ENCODE assay signal across 29 mouse cellular contexts in the genomic region with DNA sequence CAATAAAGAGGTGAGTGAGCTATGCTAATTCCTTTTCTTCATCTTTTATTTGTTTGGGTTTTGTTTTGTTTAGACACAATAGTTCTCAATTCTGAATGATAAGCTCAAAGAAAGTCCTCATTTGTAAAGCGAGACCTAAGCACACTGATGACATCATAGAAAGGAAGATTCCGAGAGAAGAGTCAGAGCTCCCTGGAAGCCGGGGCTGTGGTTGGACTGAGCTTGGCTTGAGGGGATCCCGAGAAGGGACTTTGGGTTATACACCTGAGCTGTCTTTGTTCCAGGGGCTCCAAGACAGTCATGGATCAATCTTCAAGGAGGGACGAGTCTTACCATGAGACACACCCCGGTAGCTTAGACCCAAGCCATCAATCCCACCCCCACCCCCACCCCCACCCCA. TPM values are rescaled to one million over a fixed set of nuclear protein-coding genes. Genes with fewer than 3 reads are reported as not detected.
A peak's percentile ranks its signal among the peaks of the same experiment; 100 is the strongest.
DNase-seq lines count a peak whose midpoint lies in the region; ATAC-seq and TF ChIP-seq lines count a peak whose summit lies in the region.
"Had no signal": no experiment of that assay in that cellular context is flagged by ENCODE, and none has a peak within 500 bp of the region (broad histone marks: within the 10 kb centered on the region; RNA-seq: fewer than 3 reads in every experiment).

A gene (plus strand): TSS at position 301 of the 400 bp plus-strand sequence.

- H3K4me1 ChIP-seq in heart, embryonic 14.5 days (ENCODE audit: control insufficient read depth in 2 of 2, insufficient read depth in 2 of 2, low read length in 2 of 2), result peaks cover 6 to 7% of the 10 kb centered on the region in 2 experiments; a peak in 3 of 4 replicates
- no peaks in the 10 kb centered on the region for H3K4me1 ChIP-seq in heart, adult 2 months (ENCODE audit: control insufficient read depth, insufficient read depth, low read length)
- peaks cover 6% of the 10 kb centered on the region for H3K4me1 ChIP-seq in heart, embryonic 16.5 days (ENCODE audit: control insufficient read depth, insufficient read depth, low read length)
- peaks cover 9% of the 10 kb centered on the region for H3K4me1 ChIP-seq in megakaryocyte, embryonic 14.5 days
- H3K4me1 ChIP-seq: embryonic facial prominence, embryonic 13.5 days; embryonic facial prominence, embryonic 15.5 days; forebrain, embryonic 12.5 days had no signal

- no peak for TF ChIP-seq EP300 in heart, adult 2 months (IDR thresholded peaks at IDR 0.05; ENCODE audit: insufficient read depth, low read depth, low read length)

- 90% methylated on average over 6 of the region's 6 CpGs for WGBS in heart, embryonic 14.5 days
- WGBS in heart, adult 2 months, result 82% methylated on average over 6 of the region's 6 CpGs
- 82% methylated on average over 6 of the region's 6 CpGs for WGBS in heart, embryonic 16.5 days

- H3K4me2 ChIP-seq in heart, embryonic 14.5 days (ENCODE audit: low read length), result no peak within 1 kb of the TSS
- no peak within 1 kb of the TSS for H3K4me2 ChIP-seq in heart, embryonic 16.5 days (ENCODE audit: low read depth, low read length)
- H3K4me2 ChIP-seq: embryonic facial prominence, embryonic 13.5 days; embryonic facial prominence, embryonic 15.5 days; forebrain, embryonic 12.5 days had no signal

- TF ChIP-seq POLR2A in heart, adult 2 months (IDR thresholded peaks at IDR 0.05; ENCODE audit: insufficient read depth, low read depth, low read length), result no peak

- H3K9me3 ChIP-seq in heart, embryonic 14.5 days (ENCODE audit: control insufficient read depth, low read length), result no peaks in the 10 kb centered on the region
- no peaks in the 10 kb centered on the region for H3K9me3 ChIP-seq in heart, embryonic 16.5 days (replicated peaks; ENCODE audit: control insufficient read depth, low read length)
- no peaks in the 10 kb centered on the region for H3K9me3 ChIP-seq in megakaryocyte, embryonic 14.5 days
- H3K9me3 ChIP-seq: embryonic facial prominence, embryonic 13.5 days; embryonic facial prominence, embryonic 15.5 days; forebrain, embryonic 10.5 days; forebrain, embryonic 12.5 days had no signal

- no peaks in the 10 kb centered on the region for H3K27me3 ChIP-seq in heart, embryonic 14.5 days (ENCODE audit: control insufficient read depth, insufficient read depth, low read length)
- no peaks in the 10 kb centered on the region; the same call in 1 of the 2 replicates for H3K27me3 ChIP-seq in heart, adult 2 months (ENCODE audit: control insufficient read depth, insufficient read depth, low read length)
- no peaks in the 10 kb centered on the region for H3K27me3 ChIP-seq in heart, embryonic 16.5 days (ENCODE audit: control insufficient read depth, insufficient read depth, low read length)
- peaks cover 35% of the 10 kb centered on the region for H3K27me3 ChIP-seq in megakaryocyte, embryonic 14.5 days (replicated peaks)
- H3K27me3 ChIP-seq: embryonic facial prominence, embryonic 13.5 days; embryonic facial prominence, embryonic 15.5 days; forebrain, embryonic 12.5 days had no signal

- ATAC-seq in heart, embryonic 14.5 days (ENCODE audit: insufficient number of reproducible peaks, insufficient read depth, low FRiP score, low read depth), result no peak
- ATAC-seq in heart, embryonic 16.5 days (replicated peaks; ENCODE audit: extremely low read depth, insufficient read depth, low FRiP score), result no peak
- no peak for ATAC-seq in megakaryocyte, adult 5-6 weeks (ENCODE audit: poor library complexity, severe bottlenecking)
- ATAC-seq: forebrain, embryonic 14.5 days had no signal

- H3K36me3 ChIP-seq in heart, embryonic 14.5 days (ENCODE audit: control insufficient read depth, insufficient read depth, low read length), result no peaks in the 10 kb centered on the region
- no peaks in the 10 kb centered on the region for H3K36me3 ChIP-seq in heart, adult 2 months (ENCODE audit: control insufficient read depth, insufficient read depth, low read length)
- no peaks in the 10 kb centered on the region for H3K36me3 ChIP-seq in heart, embryonic 16.5 days (ENCODE audit: control insufficient read depth, insufficient read depth)
- H3K36me3 ChIP-seq in megakaryocyte, embryonic 14.5 days (replicated peaks; ENCODE audit: low read length), result no peaks in the 10 kb centered on the region
- H3K36me3 ChIP-seq: embryonic facial prominence, embryonic 13.5 days; embryonic facial prominence, embryonic 15.5 days; forebrain, embryonic 10.5 days; forebrain, embryonic 12.5 days had no signal

- H3K4me3 ChIP-seq in heart, embryonic 14.5 days (ENCODE audit: control insufficient read depth in 1 of 2, insufficient read depth in 1 of 2, low read depth in 1 of 2, low read length in 2 of 2), result no peak within 1 kb of the TSS
- H3K4me3 ChIP-seq in heart, adult 2 months, result no peak within 1 kb of the TSS
- H3K4me3 ChIP-seq in heart, embryonic 16.5 days (ENCODE audit: low read length), result no peak within 1 kb of the TSS
- peak within 1 kb of the TSS; percentile 14 for H3K4me3 ChIP-seq in megakaryocyte, embryonic 14.5 days (replicated peaks)
- H3K4me3 ChIP-seq: embryonic facial prominence, embryonic 13.5 days; embryonic facial prominence, embryonic 15.5 days; erythroblast, embryonic 14.5 days; forebrain, embryonic 10.5 days; forebrain, embryonic 12.5 days had no signal

- intact Hi-C loops in heart, adult 2 months (cut with DNase I), result no loop called here
- intact Hi-C loops in heart, postnatal 25 days (cut with DNase I), result no loop called here

- no peaks in the 10 kb centered on the region for H3K79me2 ChIP-seq in heart, adult 2 months (replicated peaks; ENCODE audit: control insufficient read depth, insufficient read depth, low read length)

- no peak for DNase-seq in heart, adult 2 months
- no peak for DNase-seq in heart, postnatal 25 days (ENCODE audit: low spot score)
- DNase-seq: adrenal gland, adult 2 months; adrenal gland, postnatal 10 days; adrenal gland, postnatal 25 days; cerebellum, adult 11 months; cerebellum, adult 18-20 months; cerebellum, adult 8-10 months; cerebellum, adult 9-11 months; cerebellum, postnatal 14 days; cerebellum, postnatal 36 days; embryo, embryonic 11 days had no signal

- no peak within 1 kb of the TSS for H3K9ac ChIP-seq in heart, embryonic 14.5 days (ENCODE audit: low read length)
- H3K9ac ChIP-seq in heart, adult 2 months (ENCODE audit: low read depth, low read length), result no peak within 1 kb of the TSS
- no peak within 1 kb of the TSS for H3K9ac ChIP-seq in heart, embryonic 16.5 days (ENCODE audit: low read length)
- H3K9ac ChIP-seq: embryonic facial prominence, embryonic 13.5 days; embryonic facial prominence, embryonic 15.5 days; forebrain, embryonic 12.5 days had no signal

- peak within 1 kb of the TSS; percentile 40 to 52; a peak in 3 of 4 replicates for H3K27ac ChIP-seq in heart, embryonic 14.5 days (replicated peaks in 1 of 2; ENCODE audit: control insufficient read depth in 1 of 2, insufficient read depth in 1 of 2, low read depth in 2 of 2, low read length in 2 of 2)
- no peak within 1 kb of the TSS for H3K27ac ChIP-seq in heart, adult 2 months
- peak within 1 kb of the TSS; percentile 39 for H3K27ac ChIP-seq in heart, embryonic 16.5 days (ENCODE audit: low read length)
- H3K27ac ChIP-seq: embryonic facial prominence, embryonic 13.5 days; embryonic facial prominence, embryonic 15.5 days; forebrain, embryonic 10.5 days; forebrain, embryonic 12.5 days had no signal

- TF ChIP-seq CTCF in heart, adult 2 months (IDR thresholded peaks at IDR 0.05), result no peak

RNA-seq across cellular contexts. Expression of the gene that starts here (rescaled TPM):
- not detected in 2 replicates for polyA plus RNA-seq in heart, embryonic 14.5 days (2014; fragmentation: Nextera tagmentation; extraction: Ambion mirVana)
- not detected for total RNA-seq in heart, adult 2 months (2021)
- polyA plus RNA-seq in heart, adult 2 months (2012; rRNA removed), result 0.16 TPM in 1 of 2 replicates, not detected in the other
- not detected in 2 replicates for polyA plus RNA-seq in heart, embryonic 16.5 days (2015; fragmentation: Nextera tagmentation; extraction: Ambion mirVana)
- not detected for total RNA-seq in heart, postnatal 25 days (2021)
- polyA plus RNA-seq in megakaryocyte, embryonic 14.5 days (2012; ENCODE audit: insufficient read depth, low replicate concordance), result not detected in 2 replicates
- total RNA-seq in megakaryocyte, adult 5-6 weeks (2015), result not detected in 2 replicates
- not detected in 2 replicates for total RNA-seq in megakaryocyte, adult 5-6 weeks (2017)
- total RNA-seq: adrenal gland, adult 2 months; adrenal gland, postnatal 10 days; adrenal gland, postnatal 25 days; adrenal gland, postnatal 4 days; common myeloid progenitor, adult 5-6 weeks; ES-E14; MEL had no signal
- polyA plus RNA-seq: adrenal gland, adult 2 months; brain, embryonic 14.5 days; C2C12; embryonic facial prominence, embryonic 11.5 days; embryonic facial prominence, embryonic 13.5 days; embryonic facial prominence, embryonic 15.5 days; erythroblast, embryonic 14.5 days; forebrain, embryonic 10.5 days; forebrain, embryonic 12.5 days; forebrain, embryonic 14.5 days had no signal
